In the genomic region with DNA sequence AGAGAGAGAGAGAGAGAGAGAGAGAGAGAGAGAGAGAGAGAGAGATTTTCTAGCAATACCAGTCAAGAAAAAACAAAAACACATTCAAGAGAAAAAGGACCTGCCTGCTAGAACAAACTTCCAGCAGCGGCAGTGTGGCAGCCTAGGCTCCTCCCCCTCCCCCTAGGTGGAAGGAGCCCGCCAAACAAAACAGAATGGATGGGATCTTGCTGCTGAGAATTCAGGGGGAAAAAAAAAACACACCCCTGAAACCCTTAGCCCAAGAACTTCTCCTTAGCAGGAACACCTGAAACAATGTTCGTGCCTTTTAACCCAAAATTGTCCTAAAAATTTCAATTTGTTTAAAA, we compare ENCODE assay signal across 11 mouse cellular contexts. TPM values are rescaled to one million over a fixed set of nuclear protein-coding genes. Genes with fewer than 3 reads are reported as not detected.
DNase-seq lines count a peak whose midpoint lies in the region; ATAC-seq and TF ChIP-seq lines count a peak whose summit lies in the region.
"Had no signal": no experiment of that assay in that cellular context is flagged by ENCODE, and none has a peak within 500 bp of the region (broad histone marks: within the 10 kb centered on the region; RNA-seq: fewer than 3 reads in every experiment).

No protein-coding gene starts in this region.

- H3K9me3 ChIP-seq in heart, embryonic 12.5 days (replicated peaks) = no peaks in the 10 kb centered on the region
- no peaks in the 10 kb centered on the region for H3K9me3 ChIP-seq in hindbrain, embryonic 11.5 days (ENCODE audit: control insufficient read depth, low read length)
- no peaks in the 10 kb centered on the region for H3K9me3 ChIP-seq in midbrain, embryonic 10.5 days (replicated peaks)

- 4% methylated on average over 2 of the region's 3 CpGs for WGBS in heart, embryonic 12.5 days
- 6% methylated on average over 3 of the region's 3 CpGs for WGBS in bone marrow, adult 2 months
- 2% methylated on average over 3 of the region's 3 CpGs for WGBS in hindbrain, embryonic 11.5 days
- WGBS in midbrain, embryonic 10.5 days = 8% methylated on average over 3 of the region's 3 CpGs

- H3K4me1 ChIP-seq in heart, embryonic 12.5 days (replicated peaks) = peaks cover 2% of the 10 kb centered on the region; the same call in 1 of the 2 replicates
- H3K4me1 ChIP-seq in bone marrow, adult 2 months (ENCODE audit: control insufficient read depth, insufficient read depth, low read length) = peaks cover 3% of the 10 kb centered on the region; the same call in 1 of the 2 replicates
- peaks cover 3% of the 10 kb centered on the region; the same call in 1 of the 2 replicates for H3K4me1 ChIP-seq in hindbrain, embryonic 11.5 days (replicated peaks; ENCODE audit: control insufficient read depth, insufficient read depth, low read length)
- peaks cover 23% of the 10 kb centered on the region for H3K4me1 ChIP-seq in midbrain, embryonic 10.5 days

- TF ChIP-seq CTCF in bone marrow, adult 2 months (IDR thresholded peaks at IDR 0.05; ENCODE audit: control insufficient read depth, insufficient read depth, low read length) = no peak

- no peak overlapping the region for H3K27ac ChIP-seq in heart, embryonic 12.5 days (ENCODE audit: poor library complexity, severe bottlenecking)
- H3K27ac ChIP-seq in bone marrow, adult 2 months (ENCODE audit: control insufficient read depth, insufficient read depth, low read depth, low read length, poor library complexity) = no peak overlapping the region
- H3K27ac ChIP-seq in hindbrain, embryonic 11.5 days (ENCODE audit: low read depth, low read length) = no peak overlapping the region
- peak overlapping the region; percentile 89 for H3K27ac ChIP-seq in midbrain, embryonic 10.5 days (replicated peaks)

- no peak for DNase-seq in heart, adult 11 months
- peak; percentile 56 for DNase-seq in hindbrain, embryonic 11.5 days (ENCODE audit: low spot score)
- no peak for DNase-seq in midbrain, embryonic 10.5 days (ENCODE audit: low spot score)
- DNase-seq in frontal cortex, postnatal 25 days (ENCODE audit: low spot score in 2 of 2) = no peak
- DNase-seq in spleen, adult 12 weeks (ENCODE audit: low spot score) = no peak
- no peak for DNase-seq in layer of hippocampus, adult 8-10 months (ENCODE audit: low spot score in 2 of 2)

- H3K4me3 ChIP-seq in heart, embryonic 12.5 days = peak overlapping the region; percentile 32
- peak overlapping the region; percentile 32 for H3K4me3 ChIP-seq in bone marrow, adult 2 months (replicated peaks; ENCODE audit: control insufficient read depth, low read depth, low read length)
- peak overlapping the region; percentile 20 for H3K4me3 ChIP-seq in hindbrain, embryonic 11.5 days (ENCODE audit: low read depth, low read length)
- H3K4me3 ChIP-seq in midbrain, embryonic 10.5 days = peak overlapping the region; percentile 50

- no peak for ATAC-seq in heart, embryonic 12.5 days (ENCODE audit: insufficient number of reproducible peaks, low FRiP score)
- ATAC-seq in hindbrain, embryonic 11.5 days (ENCODE audit: low FRiP score) = no peak

- H3K4me2 ChIP-seq in heart, embryonic 12.5 days = peak overlapping the region; percentile 66
- peak overlapping the region; percentile 39 for H3K4me2 ChIP-seq in hindbrain, embryonic 11.5 days (replicated peaks; ENCODE audit: low read depth, low read length)

- no peaks in the 10 kb centered on the region for H3K36me3 ChIP-seq in heart, embryonic 12.5 days
- H3K36me3 ChIP-seq in hindbrain, embryonic 11.5 days (ENCODE audit: control insufficient read depth, insufficient read depth, low read length) = no peaks in the 10 kb centered on the region
- H3K36me3 ChIP-seq in midbrain, embryonic 10.5 days = no peaks in the 10 kb centered on the region

- no peaks in the 10 kb centered on the region for H3K27me3 ChIP-seq in heart, embryonic 12.5 days (replicated peaks)
- no peaks in the 10 kb centered on the region for H3K27me3 ChIP-seq in hindbrain, embryonic 11.5 days (ENCODE audit: control insufficient read depth, insufficient read depth, low read length)
- H3K27me3 ChIP-seq in midbrain, embryonic 10.5 days (ENCODE audit: low read depth, poor library complexity, severe bottlenecking) = no peaks in the 10 kb centered on the region
- H3K27me3 ChIP-seq: CH12.LX had no signal

- TF ChIP-seq POLR2A in bone marrow, adult 2 months (IDR thresholded peaks at IDR 0.05; ENCODE audit: borderline replicate concordance, control insufficient read depth, low read depth, low read length) = no peak

- H3K9ac ChIP-seq in heart, embryonic 12.5 days = peak overlapping the region; percentile 54; the same call in 1 of the 2 replicates
- no peak overlapping the region; the same call in 1 of the 2 replicates for H3K9ac ChIP-seq in hindbrain, embryonic 11.5 days (ENCODE audit: low read depth, low read length)

RNA-seq across cellular contexts. Expression of a gene that starts 17.6 kb away (rescaled TPM):
- polyA plus RNA-seq in heart, embryonic 12.5 days (2016; fragmentation: Nextera tagmentation; extraction: Ambion mirVana) = 0.82 and 0.97 TPM in 2 replicates
- polyA plus RNA-seq in bone marrow, adult 2 months (2011; ENCODE audit: insufficient read depth, insufficient read length, low replicate concordance, missing spikeins) = 56.4 and 152 TPM in 2 replicates
- 0.08 and 0.09 TPM in 2 replicates for polyA plus RNA-seq in hindbrain, embryonic 11.5 days (2014; fragmentation: Nextera tagmentation; extraction: Ambion mirVana)
- 0.24 and 0.53 TPM in 2 replicates for polyA plus RNA-seq in midbrain, embryonic 10.5 days (2016; fragmentation: Nextera tagmentation; extraction: Ambion mirVana)
- 1 to 10 TPM in 2 of 4 experiments, under 1 TPM in 2; 0.14 to 2.8 (median 1.5) TPM for total RNA-seq in layer of hippocampus, adult 8-10 months (2022)
- polyA plus RNA-seq: testis, adult 2 months had no signal

RNA-seq across cellular contexts. Expression of a gene that starts 17.6 kb away (rescaled TPM):
- 0.39 and 0.74 TPM in 2 replicates for polyA plus RNA-seq in heart, embryonic 12.5 days (2016; fragmentation: Nextera tagmentation; extraction: Ambion mirVana)
- polyA plus RNA-seq in bone marrow, adult 2 months (2011; ENCODE audit: insufficient read depth, insufficient read length, low replicate concordance, missing spikeins) = 5.4 and 21.2 TPM in 2 replicates
- 0.20 and 0.34 TPM in 2 replicates for polyA plus RNA-seq in hindbrain, embryonic 11.5 days (2014; fragmentation: Nextera tagmentation; extraction: Ambion mirVana)
- polyA plus RNA-seq in midbrain, embryonic 10.5 days (2016; fragmentation: Nextera tagmentation; extraction: Ambion mirVana) = 0.20 and 0.32 TPM in 2 replicates
- total RNA-seq in layer of hippocampus, adult 8-10 months (2022) = not detected
- total RNA-seq: hematopoietic stem cell, adult 5-6 weeks had no signal

RNA-seq across cellular contexts. Expression of a gene that starts 34.1 kb away (rescaled TPM):
- polyA plus RNA-seq in heart, embryonic 12.5 days (2016; fragmentation: Nextera tagmentation; extraction: Ambion mirVana) = not detected in 2 replicates
- polyA plus RNA-seq in bone marrow, adult 2 months (2011; ENCODE audit: insufficient read depth, insufficient read length, low replicate concordance, missing spikeins) = 18.5 and 53.5 TPM in 2 replicates
- not detected in 2 replicates for polyA plus RNA-seq in hindbrain, embryonic 11.5 days (2014; fragmentation: Nextera tagmentation; extraction: Ambion mirVana)
- not detected in 2 replicates for polyA plus RNA-seq in midbrain, embryonic 10.5 days (2016; fragmentation: Nextera tagmentation; extraction: Ambion mirVana)
- not detected for total RNA-seq in layer of hippocampus, adult 8-10 months (2022)
- total RNA-seq: CH12.LX had no signal
- polyA plus RNA-seq: testis, adult 2 months had no signal

RNA-seq across cellular contexts. Expression of a gene that starts 34.2 kb away (rescaled TPM):
- 0.13 and 0.15 TPM in 2 replicates for polyA plus RNA-seq in heart, embryonic 12.5 days (2016; fragmentation: Nextera tagmentation; extraction: Ambion mirVana)
- polyA plus RNA-seq in bone marrow, adult 2 months (2011; ENCODE audit: insufficient read depth, insufficient read length, low replicate concordance, missing spikeins) = 14.0 and 32.4 TPM in 2 replicates
- polyA plus RNA-seq in hindbrain, embryonic 11.5 days (2014; fragmentation: Nextera tagmentation; extraction: Ambion mirVana) = 0.04 TPM in 1 of 2 replicates, not detected in the other
- 0.06 TPM in 1 of 2 replicates, not detected in the other for polyA plus RNA-seq in midbrain, embryonic 10.5 days (2016; fragmentation: Nextera tagmentation; extraction: Ambion mirVana)
- under 1 TPM in 3 of 4 experiments, not detected in 1; 0.21 to 0.64 (median 0.43) TPM for total RNA-seq in layer of hippocampus, adult 8-10 months (2022)

RNA-seq across cellular contexts. Expression of a gene that starts 49.1 kb away (rescaled TPM):
- 0.08 and 0.22 TPM in 2 replicates for polyA plus RNA-seq in heart, embryonic 12.5 days (2016; fragmentation: Nextera tagmentation; extraction: Ambion mirVana)
- 3.8 and 11.7 TPM in 2 replicates for polyA plus RNA-seq in bone marrow, adult 2 months (2011; ENCODE audit: insufficient read depth, insufficient read length, low replicate concordance, missing spikeins)
- 0.10 TPM in 1 of 2 replicates, not detected in the other for polyA plus RNA-seq in hindbrain, embryonic 11.5 days (2014; fragmentation: Nextera tagmentation; extraction: Ambion mirVana)
- not detected in 2 replicates for polyA plus RNA-seq in midbrain, embryonic 10.5 days (2016; fragmentation: Nextera tagmentation; extraction: Ambion mirVana)
- total RNA-seq in layer of hippocampus, adult 8-10 months (2022) = not detected

Comparison
In these comparisons a context has a peak if more than half of its experiments do, and no peak if none do; other contexts are left out.
1. RNA of a gene that starts 17.6 kb away (polyA plus RNA-seq): 56.4 to 152 TPM in bone marrow, adult 2 months; 0.82 to 0.97 TPM in heart, embryonic 12.5 days, 0.24 to 0.53 TPM in midbrain, embryonic 10.5 days and 0.08 to 0.09 TPM in hindbrain, embryonic 11.5 days; every median in the first group is over 10 times any median in the second.
2. RNA of a gene that starts 34.1 kb away (polyA plus RNA-seq): 18.5 to 53.5 TPM in bone marrow, adult 2 months; not detected in heart, embryonic 12.5 days, not detected in midbrain, embryonic 10.5 days and not detected in hindbrain, embryonic 11.5 days; every median in the first group is over 10 times any median in the second.
3. Peak in every context shown above with its lines, with median percentiles within 50 percentile points of each other: H3K4me3 ChIP-seq.